Mouse (Mus musculus) liver, postnatal 0 days (tissue): ENCODE results near the gene Ttll5. TPM values are rescaled to one million over a fixed set of nuclear protein-coding genes. Genes with fewer than 3 reads are reported as not detected.
A peak's percentile ranks its signal among the peaks of the same experiment; 100 is the strongest.

Experiments
- ATAC-seq: fragments of 200-750 bp; cut with Nextera tagmentation; 2 replicates; pipeline ENCODE4 v1.8.0; 2017; ENCODE audit warnings: mild to moderate bottlenecking, moderate library complexity
- DNase-seq: peaks from one replicate; pipeline ENCODE4 v3.0.0-alpha.2; 2016
- H3K27ac ChIP-seq: fragments of 300-500 bp; sonication (generic); 2 replicates; pipeline ENCODE4 v1.5.1; 2014; ENCODE audit warnings: antibody characterized with exemption, moderate library complexity, mild to moderate bottlenecking, low read depth
- H3K27me3 ChIP-seq: fragments of 300-500 bp; sonication (generic); 2 replicates; pipeline ENCODE4 v1.6.1; 2014; ENCODE audit warnings: low read length, control low read depth, mixed read lengths; ENCODE audit not compliant: insufficient read depth
- H3K36me3 ChIP-seq: fragments of 300-500 bp; sonication (generic); replicated peaks from 2 replicates; pipeline ENCODE4 v1.6.1; 2014; ENCODE audit warnings: mild to moderate bottlenecking, control low read depth, low read length, moderate library complexity, mixed read lengths; ENCODE audit not compliant: insufficient read depth
- H3K4me1 ChIP-seq: fragments of 300-500 bp; sonication (generic); 2 replicates; pipeline ENCODE4 v1.6.1; 2014; ENCODE audit warnings: antibody characterized with exemption, mild to moderate bottlenecking, control low read depth; ENCODE audit not compliant: insufficient read depth
- H3K4me2 ChIP-seq: fragments of 300-500 bp; sonication (generic); 2 replicates; pipeline ENCODE4 v1.6.1; 2014; ENCODE audit warnings: low read depth, mild to moderate bottlenecking, low read length, moderate library complexity, mixed read lengths
- H3K4me3 ChIP-seq: fragments of 300-500 bp; sonication (generic); 2 replicates; pipeline ENCODE4 v1.5.1; 2014; ENCODE audit warnings: low read depth, low read length
- H3K9ac ChIP-seq: fragments of 300-500 bp; sonication (generic); replicated peaks from 2 replicates; pipeline ENCODE4 v1.6.1; 2014; ENCODE audit warnings: mild to moderate bottlenecking, moderate library complexity
- H3K9me3 ChIP-seq: fragments of 300-500 bp; sonication (generic); 2 replicates; pipeline ENCODE4 v1.6.1; 2016; ENCODE audit warnings: mild to moderate bottlenecking, control low read depth, low read length, mixed read lengths
- CTCF ChIP-seq: sonication (generic); IDR thresholded peaks from 2 replicates; pipeline ENCODE4 v1.5.1; 2016; ENCODE audit warnings: antibody characterized with exemption, low read depth
- EP300 ChIP-seq: IDR thresholded peaks from 2 replicates; pipeline ENCODE4 v1.6.1; 2016; ENCODE audit warnings: antibody characterized with exemption, low read depth, mild to moderate bottlenecking
- WGBS: fragments of 180-500 bp; shearing (Covaris S2); extraction: QIAGEN DNeasy Blood & Tissue Kit; methylation state at CpG from one replicate; pipeline ENCODE4 v1.1.7; 2014; ENCODE audit not compliant: insufficient replicate concordance; 5-methylcytosine and 5-hydroxymethylcytosine counted together
- polyA plus RNA-seq: library from polyadenylated mRNA; unstranded; fragments of >200 nt; fragmentation: Nextera tagmentation; extraction: Ambion mirVana; gene quantifications from 2 replicates; pipeline ENCODE4 v1.2.1, GENCODE M21; 2015

Ttll5 gene
- polyA plus RNA-seq, 1 experiment from 2014 or later, result 2.8 TPM

GRCm38 (mm10) chr12:85813599-85813998 lies 10.9 kb upstream of the Ttll5 start:
- Histone ChIP-seq H3K4me3 (no peak overlapping the region), H3K9me3 (no peaks in the 10 kb centered on the region), H3K27ac (peak overlapping the region; percentile 60), H3K9ac (no peak overlapping the region), H3K4me1 (0 out of 2 replicates have a peak, but pooled peaks cover 4% of the 10 kb centered on the region), H3K27me3 (no peaks in the 10 kb centered on the region), H3K36me3 (peaks cover 22% of the 10 kb centered on the region), H3K4me2 (no peak overlapping the region)
- WGBS, result 40% methylated on average over 2 of the region's 2 CpGs
- TF ChIP-seq EP300 (no peak), CTCF (no peak)
- DNase-seq (peak; percentile 65), ATAC-seq (peak; percentile 85)

GRCm38 (mm10) chr12:85822051-85822450 lies 2.4 kb upstream of the Ttll5 start:
- ATAC-seq, result no peak
- TF ChIP-seq CTCF (peak; percentile 43; the same call in 1 of the 2 replicates), EP300 (no peak)
- no peaks in the 10 kb centered on the region for H3K27me3 ChIP-seq
- no peak overlapping the region for H3K4me2 ChIP-seq
- no peak overlapping the region for H3K27ac ChIP-seq
- no peak overlapping the region for H3K9ac ChIP-seq
- WGBS, result 74% methylated on average over 9 of the region's 9 CpGs
- no peaks in the 10 kb centered on the region for H3K9me3 ChIP-seq
- H3K36me3 ChIP-seq, result peaks cover 17% of the 10 kb centered on the region
- DNase-seq, result no peak
- H3K4me1 ChIP-seq, result peaks cover 18% of the 10 kb centered on the region
- no peak overlapping the region for H3K4me3 ChIP-seq

GRCm38 (mm10) chr12:85825361-85825760 lies 902 bp downstream of the Ttll5 start:
- Histone ChIP-seq H3K4me2 (peak overlapping the region; percentile 90), H3K9me3 (no peaks in the 10 kb centered on the region), H3K27me3 (no peaks in the 10 kb centered on the region), H3K27ac (peak overlapping the region; percentile 97), H3K4me3 (peak overlapping the region; percentile 79), H3K9ac (peak overlapping the region; percentile 78), H3K36me3 (peaks cover 19% of the 10 kb centered on the region), H3K4me1 (peaks cover 18% of the 10 kb centered on the region)
- 10% methylated on average over 8 of the region's 8 CpGs for WGBS
- TF ChIP-seq CTCF (no peak), EP300 (no peak)
- ATAC-seq, result no peak
- no peak for DNase-seq

GRCm38 (mm10) chr12:85825822-85826221 lies 1.4 kb downstream of the Ttll5 start:
- ATAC-seq (no peak), DNase-seq (no peak)
- Histone ChIP-seq H3K4me1 (peaks cover 18% of the 10 kb centered on the region), H3K9me3 (no peaks in the 10 kb centered on the region), H3K9ac (0 out of 2 replicates have a peak overlapping the region, but pooled peaks have one; percentile 78), H3K27ac (peak overlapping the region; percentile 97; the same call in 1 of the 2 replicates), H3K4me2 (peak overlapping the region; percentile 90), H3K4me3 (peak overlapping the region; percentile 79), H3K36me3 (peaks cover 17% of the 10 kb centered on the region), H3K27me3 (no peaks in the 10 kb centered on the region)
- TF ChIP-seq CTCF, result no peak
- TF ChIP-seq EP300, result no peak
- WGBS, result 43% methylated on average over 2 of the region's 2 CpGs

GRCm38 (mm10) chr12:85828856-85829255 lies 4.4 kb downstream of the Ttll5 start:
- DNase-seq, result no peak
- Histone ChIP-seq H3K27ac (no peak overlapping the region), H3K36me3 (peaks cover 17% of the 10 kb centered on the region), H3K4me3 (no peak overlapping the region), H3K9me3 (no peaks in the 10 kb centered on the region), H3K27me3 (no peaks in the 10 kb centered on the region), H3K9ac (no peak overlapping the region), H3K4me1 (peaks cover 12% of the 10 kb centered on the region), H3K4me2 (no peak overlapping the region)
- TF ChIP-seq EP300 (no peak), CTCF (no peak)
- WGBS, result 92% methylated on average over 3 of the region's 3 CpGs
- no peak for ATAC-seq

GRCm38 (mm10) chr12:85829866-85830265 lies 5.4 kb downstream of the Ttll5 start:
- H3K36me3 ChIP-seq, result peaks cover 17% of the 10 kb centered on the region
- H3K4me3 ChIP-seq, result no peak overlapping the region
- H3K27ac ChIP-seq, result no peak overlapping the region
- no peak overlapping the region for H3K4me2 ChIP-seq
- no peaks in the 10 kb centered on the region for H3K27me3 ChIP-seq
- DNase-seq, result no peak
- no peaks in the 10 kb centered on the region for H3K9me3 ChIP-seq
- no peak for ATAC-seq
- peaks cover 8% of the 10 kb centered on the region for H3K4me1 ChIP-seq
- H3K9ac ChIP-seq, result no peak overlapping the region
- 86% methylated on average over 3 of the region's 3 CpGs for WGBS
- TF ChIP-seq EP300 (no peak), CTCF (no peak)
